Mouse (Mus musculus) 3T3-L1 (cell line): ENCODE measurements around the gene Bex4.
"Not testable (repeated sequence)": the region's sequence is repeated elsewhere in the genome, so short reads cannot be mapped to it uniquely, and the experiment has no call there.

Experiments used
- DNase-seq: peaks from one replicate; pipeline ENCODE4 v3.0.0-alpha.2; 2015; ENCODE audit warnings: low read depth, low spot score

Gene Bex4

GRCm38 (mm10) chrX:136138827-136139639 is at the start of gene Bex4:
Gene Bex4 (plus strand): TSS chrX:136138996.
- DNase-seq = not testable (repeated sequence)

GRCm38 (mm10) chrX:136092497-136093279 is 46.1 kb upstream of the Bex4 start:
- no peak for DNase-seq

- no peak for DNase-seq
Observed at GRCm38 (mm10) chrX:136094421-136094820, 44.4 kb upstream of the Bex4 start.

- no peak for DNase-seq
Observed at GRCm38 (mm10) chrX:136104046-136104723, 34.6 kb upstream of the Bex4 start.

GRCm38 (mm10) chrX:136104724-136105088 is 34.1 kb upstream of the Bex4 start:
- DNase-seq = no peak

GRCm38 (mm10) chrX:136107942-136108341 is 30.9 kb upstream of the Bex4 start:
- DNase-seq = peak; percentile 63

GRCm38 (mm10) chrX:136115015-136115414 is 23.8 kb upstream of the Bex4 start:
- no peak for DNase-seq

- no peak for DNase-seq
Observed at GRCm38 (mm10) chrX:136115419-136115961, 23.3 kb upstream of the Bex4 start.

GRCm38 (mm10) chrX:136127038-136127743 is 11.6 kb upstream of the Bex4 start:
- peak; percentile 54 for DNase-seq

- peak; percentile 73 for DNase-seq
Observed at GRCm38 (mm10) chrX:136127744-136128064, 11.1 kb upstream of the Bex4 start.

GRCm38 (mm10) chrX:136135559-136135958 is 3.2 kb upstream of the Bex4 start:
- no peak for DNase-seq

- not testable (repeated sequence) for DNase-seq
Observed at GRCm38 (mm10) chrX:136139640-136140004, 826 bp downstream of the Bex4 start.

- no peak for DNase-seq
Observed at GRCm38 (mm10) chrX:136141385-136141784, 2.6 kb downstream of the Bex4 start.

- no peak for DNase-seq
Observed at GRCm38 (mm10) chrX:136143711-136144110, 4.9 kb downstream of the Bex4 start.

GRCm38 (mm10) chrX:136144195-136144594 is 5.4 kb downstream of the Bex4 start:
- no peak for DNase-seq

- no peak for DNase-seq
Observed at GRCm38 (mm10) chrX:136170625-136171024, 31.8 kb downstream of the Bex4 start.

- DNase-seq = peak; percentile 83
Observed at GRCm38 (mm10) chrX:136171189-136172117, 32.7 kb downstream of the Bex4 start.

GRCm38 (mm10) chrX:136172118-136172551 is 33.3 kb downstream of the Bex4 start, which contains the start of gene Tceal8:
Gene Tceal8 (minus strand): TSS chrX:136172342.
- DNase-seq = peak; percentile 98

- peak; percentile 34 for DNase-seq
Observed at GRCm38 (mm10) chrX:136172786-136173185, 34.0 kb downstream of the Bex4 start.

GRCm38 (mm10) chrX:136180897-136181553 is 42.2 kb downstream of the Bex4 start:
- no peak for DNase-seq
